Mouse (Mus musculus) gastrocnemius, postnatal 10 days (tissue): ENCODE measurements around the gene Srrm4. TPM values are rescaled to one million over a fixed set of nuclear protein-coding genes. Genes with fewer than 3 reads are reported as not detected.

Source experiments
- DNase-seq: peaks from one replicate; pipeline ENCODE4 v3.0.0; 2021; ENCODE audit warnings: mixed read lengths
- total RNA-seq, 2 experiments: library from RNA; stranded (reverse); gene quantifications; 2 replicates each; pipeline ENCODE4 v1.2.3; 2021

Srrm4 gene
- total RNA-seq, 2 experiments from 2014 or later, result 0.19 to 0.36 TPM

DNA sequence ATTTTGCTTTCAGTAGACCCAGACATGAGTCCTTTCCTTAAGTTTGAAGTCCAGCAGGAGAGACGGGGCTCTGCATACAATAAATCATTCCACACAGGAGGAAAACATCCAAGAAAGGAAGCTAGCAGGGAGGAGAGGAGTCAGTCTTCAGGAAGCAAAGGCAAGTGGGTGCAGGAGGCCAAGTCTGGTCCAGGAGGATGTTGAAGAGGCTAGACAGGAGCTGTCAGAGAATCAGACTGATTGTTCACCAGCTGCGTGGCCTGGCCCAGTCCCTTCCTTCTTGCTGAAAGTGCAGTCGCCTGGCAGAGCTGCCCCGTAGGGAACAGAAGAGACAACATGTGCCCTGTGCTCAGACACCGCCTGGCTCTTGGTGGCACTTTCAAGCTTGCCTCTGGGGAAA lies 100.8 kb downstream of the Srrm4 start:
- no peak for DNase-seq

DNA sequence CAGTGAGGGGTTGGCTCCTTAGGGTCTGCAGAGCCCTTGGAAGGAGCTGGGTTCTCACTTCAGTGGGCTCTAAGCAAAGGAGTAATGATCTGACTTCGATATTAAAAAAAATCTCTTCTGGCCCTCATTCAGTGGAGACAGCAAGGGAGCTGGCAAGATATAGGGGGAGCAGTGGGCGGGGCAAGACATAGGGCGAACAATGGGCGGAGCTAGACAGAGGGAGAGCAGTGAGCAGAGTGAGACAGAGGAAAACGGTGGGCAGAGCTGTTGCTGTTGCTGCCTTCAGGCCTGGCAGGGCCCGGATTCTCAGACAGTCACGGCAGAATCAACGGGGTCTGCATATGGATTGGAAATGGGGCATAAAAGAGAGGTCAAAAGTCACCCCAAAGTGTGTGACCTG lies 102.0 kb downstream of the Srrm4 start:
- DNase-seq, result no peak

DNA sequence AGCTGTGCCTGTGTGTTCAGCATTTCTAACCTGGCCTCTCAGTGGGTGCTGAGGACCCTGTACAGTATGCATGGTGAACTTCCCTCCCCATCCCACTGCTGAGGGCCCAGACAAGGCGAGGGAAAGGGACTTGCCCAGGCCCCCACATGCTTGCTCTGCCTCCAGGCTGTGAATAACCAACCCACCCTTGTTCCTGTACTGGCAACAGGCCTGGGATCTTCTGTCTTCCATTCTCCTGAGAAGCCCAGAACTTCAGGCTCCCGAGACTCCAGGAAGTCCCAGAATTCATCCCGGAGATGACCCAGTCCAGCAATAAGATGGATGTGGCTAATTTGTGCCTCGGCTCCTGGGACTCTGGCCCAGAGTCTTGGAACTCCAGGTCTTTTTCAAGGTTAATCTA lies 105.5 kb downstream of the Srrm4 start:
- DNase-seq, result no peak

DNA sequence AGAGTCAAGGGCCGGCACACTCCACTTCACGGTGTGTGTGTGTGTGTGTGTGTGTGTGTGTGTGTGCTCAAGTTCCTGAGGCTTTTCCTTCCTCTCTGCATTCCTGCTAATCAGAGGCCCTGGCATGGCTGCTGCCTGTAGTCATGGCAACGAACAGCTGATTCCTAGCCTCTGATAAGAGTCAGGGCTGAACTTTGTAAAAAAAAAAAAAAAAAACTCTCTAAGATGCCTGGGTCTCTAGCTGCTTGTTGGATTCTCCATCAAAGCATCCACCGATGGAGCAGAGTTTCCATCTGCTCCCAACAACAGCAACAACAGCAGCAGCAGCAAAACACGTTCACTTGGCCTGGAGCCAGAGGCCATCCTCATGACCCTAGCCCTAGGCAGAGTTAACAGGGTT lies 106.5 kb downstream of the Srrm4 start:
- DNase-seq, result no peak

DNA sequence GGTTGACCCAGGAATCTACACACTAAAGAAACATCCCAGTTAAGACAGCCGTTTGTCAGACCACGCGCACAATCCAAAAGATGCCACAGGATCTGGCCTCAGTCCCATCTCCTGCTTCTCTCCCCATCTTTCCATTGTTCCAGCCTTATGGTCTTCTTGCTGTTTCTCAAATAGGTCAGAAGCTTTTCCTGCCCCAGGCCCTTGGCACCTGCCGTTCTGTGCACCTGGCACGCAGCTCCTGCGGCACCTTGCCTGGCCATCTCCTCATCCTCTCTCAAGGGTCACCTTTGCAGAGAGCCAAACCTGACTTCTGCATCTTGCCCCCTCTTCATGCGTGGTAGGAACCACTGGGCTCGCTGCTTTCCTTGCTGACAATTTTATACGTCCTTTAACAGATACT lies 107.4 kb downstream of the Srrm4 start:
- no peak for DNase-seq

DNA sequence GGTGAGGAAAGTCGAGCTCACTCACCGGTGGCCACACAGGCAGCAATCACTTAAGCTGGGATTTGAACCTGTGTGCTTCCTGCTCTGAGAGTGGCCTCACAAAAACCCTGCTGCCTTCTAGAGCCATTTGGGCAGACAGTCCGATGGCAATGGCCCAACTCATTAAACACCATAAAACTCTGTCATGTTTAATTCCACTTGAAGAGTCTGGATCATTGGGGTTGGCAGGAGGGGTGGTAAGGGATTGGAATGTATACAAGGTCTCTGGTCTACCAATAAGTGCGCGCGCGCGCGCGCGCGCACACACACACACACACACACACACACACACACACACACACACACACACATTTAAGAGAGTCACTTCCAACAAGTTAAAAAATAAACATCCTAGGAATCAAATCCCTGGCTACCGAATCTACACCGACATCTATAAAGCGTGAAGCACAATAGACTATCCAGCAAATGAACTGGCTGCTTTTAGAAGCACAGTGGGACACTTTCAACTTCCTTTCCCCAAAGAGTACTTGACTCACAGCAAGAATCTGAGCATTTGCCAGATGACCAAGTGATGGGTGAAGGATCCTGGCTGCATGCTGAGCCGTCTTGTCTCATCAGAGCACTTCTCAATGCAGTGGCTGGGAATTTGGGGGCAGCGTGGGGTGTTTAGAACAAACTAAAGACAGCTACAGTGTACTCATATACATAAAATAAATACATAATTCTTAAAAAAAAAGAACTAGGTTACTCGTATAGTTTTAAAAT lies 112.8 kb downstream of the Srrm4 start:
- no peak for DNase-seq

DNA sequence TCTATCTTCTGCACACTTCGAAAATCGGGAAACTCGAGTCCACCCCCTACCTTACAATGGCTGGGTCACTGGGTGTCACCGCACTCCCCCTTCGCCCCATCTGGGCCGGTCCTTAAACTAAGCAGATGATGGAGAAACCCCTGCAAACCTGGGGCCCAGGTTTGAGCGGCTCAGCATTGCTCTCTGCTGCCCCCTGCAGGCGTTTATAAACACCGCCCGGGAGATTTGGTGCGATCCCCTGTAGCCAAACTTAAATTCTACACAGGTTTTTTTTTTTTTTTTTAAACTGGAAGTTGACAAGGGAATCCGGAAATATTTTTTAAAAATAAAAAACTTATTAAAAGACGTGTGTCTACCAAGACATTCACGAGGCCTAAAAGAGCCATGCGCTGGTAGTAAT lies 115.6 kb downstream of the Srrm4 start:
- peak; percentile 53 for DNase-seq

DNA sequence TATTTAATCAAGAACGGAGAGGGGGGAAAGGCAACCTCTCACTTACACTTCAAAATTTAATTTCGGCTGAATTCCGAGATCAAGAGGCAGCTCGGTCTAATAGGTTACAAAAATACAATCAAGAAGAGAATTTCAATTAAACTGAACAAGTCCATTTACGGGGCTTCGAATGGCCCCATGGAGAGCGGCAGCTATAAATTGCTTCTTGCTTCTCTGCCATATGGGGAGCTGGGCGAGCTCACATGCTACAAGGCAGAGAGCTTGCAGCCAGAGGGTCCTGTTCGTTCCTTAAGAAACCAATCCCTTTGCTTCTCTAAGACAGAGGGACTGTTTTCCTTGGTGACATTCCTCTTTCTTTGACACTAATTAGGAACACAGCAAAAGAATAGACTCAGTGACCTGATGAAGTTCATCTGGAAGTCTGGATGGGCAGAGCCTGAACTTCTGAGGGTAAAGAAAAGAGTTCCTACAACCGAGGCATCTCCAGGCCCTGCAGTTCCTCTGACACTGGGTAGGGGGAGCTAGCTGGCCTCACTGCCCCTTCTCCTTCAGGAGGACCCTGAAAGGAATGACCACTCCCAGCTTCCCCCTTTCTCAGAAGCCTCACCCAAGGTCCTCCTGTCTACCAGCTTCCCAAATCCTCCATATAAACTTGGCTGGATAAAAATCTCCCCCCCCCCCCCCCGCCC lies 130.1 kb downstream of the Srrm4 start:
- DNase-seq, result no peak

DNA sequence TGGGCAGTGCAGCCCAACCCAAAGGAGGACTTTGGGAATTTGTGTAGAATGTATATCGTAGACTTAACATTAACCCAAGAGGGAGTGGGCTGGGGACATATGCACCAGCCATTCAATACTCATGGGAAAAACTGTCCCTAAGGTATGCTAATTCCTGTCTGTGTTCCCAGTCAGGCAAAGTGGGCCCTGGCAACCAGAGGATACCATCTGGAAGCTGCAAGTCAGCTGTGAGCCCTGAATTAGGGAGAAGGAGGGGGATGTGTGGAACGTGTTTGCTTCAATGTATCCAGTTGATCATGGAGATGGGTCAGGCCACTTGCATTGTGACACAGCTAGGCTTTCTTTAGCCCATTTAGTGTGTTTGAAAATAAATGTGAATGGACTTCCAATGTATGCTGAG lies 131.6 kb downstream of the Srrm4 start:
- DNase-seq, result no peak

DNA sequence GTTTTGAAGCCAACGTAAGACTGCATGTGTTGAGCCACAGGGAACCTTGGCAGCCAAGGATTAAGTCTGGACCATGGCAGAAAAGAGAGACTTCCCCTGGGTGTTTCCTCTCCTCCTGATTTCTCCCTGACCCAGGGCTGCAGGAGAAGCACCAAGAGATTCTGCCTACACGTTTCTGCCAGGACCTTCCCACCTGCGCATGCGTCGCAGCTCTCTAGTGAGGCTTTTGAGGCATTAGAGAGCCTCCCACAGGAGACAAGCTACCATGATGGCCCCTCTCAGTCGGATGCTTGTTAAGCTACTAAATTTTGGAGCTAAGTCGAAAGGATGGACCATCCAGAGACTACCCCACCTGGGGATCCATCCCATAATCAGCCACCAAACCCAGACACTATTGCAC lies 133.8 kb downstream of the Srrm4 start:
- DNase-seq, result no peak

DNA sequence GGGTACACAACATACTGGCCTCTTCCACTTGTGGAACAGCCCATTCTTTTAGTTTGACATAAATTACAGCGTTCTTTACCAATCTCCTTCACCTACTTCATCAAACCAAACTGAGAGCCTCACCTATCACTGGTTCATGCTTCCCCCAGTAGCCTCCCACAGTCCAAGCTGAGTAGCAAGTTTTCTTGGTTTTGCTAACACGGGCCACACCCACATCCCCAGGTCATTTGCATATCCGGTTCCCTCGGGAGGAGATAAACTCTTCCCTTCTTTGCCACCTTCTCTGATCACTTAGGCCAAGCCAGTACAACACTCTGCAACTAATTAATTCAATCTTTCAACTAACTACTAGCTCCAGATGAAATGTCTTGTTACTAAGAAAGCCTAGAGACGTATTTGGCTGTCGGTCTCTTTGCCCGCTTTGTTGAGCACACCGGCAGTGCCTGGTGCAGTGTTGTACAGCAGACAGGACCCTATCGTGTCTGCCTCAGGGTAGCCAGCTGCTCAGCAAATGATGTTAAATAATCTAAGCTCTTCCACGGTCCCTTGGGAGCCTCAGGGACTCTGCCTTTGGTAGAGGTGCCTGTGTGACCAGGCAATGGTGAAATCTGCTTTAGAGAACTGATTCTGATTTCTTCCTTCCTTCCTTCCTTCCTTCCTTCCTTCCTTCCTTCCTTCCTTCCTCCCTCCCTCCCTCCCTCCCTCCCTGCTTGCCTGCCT lies 134.7 kb downstream of the Srrm4 start:
- DNase-seq, result no peak

DNA sequence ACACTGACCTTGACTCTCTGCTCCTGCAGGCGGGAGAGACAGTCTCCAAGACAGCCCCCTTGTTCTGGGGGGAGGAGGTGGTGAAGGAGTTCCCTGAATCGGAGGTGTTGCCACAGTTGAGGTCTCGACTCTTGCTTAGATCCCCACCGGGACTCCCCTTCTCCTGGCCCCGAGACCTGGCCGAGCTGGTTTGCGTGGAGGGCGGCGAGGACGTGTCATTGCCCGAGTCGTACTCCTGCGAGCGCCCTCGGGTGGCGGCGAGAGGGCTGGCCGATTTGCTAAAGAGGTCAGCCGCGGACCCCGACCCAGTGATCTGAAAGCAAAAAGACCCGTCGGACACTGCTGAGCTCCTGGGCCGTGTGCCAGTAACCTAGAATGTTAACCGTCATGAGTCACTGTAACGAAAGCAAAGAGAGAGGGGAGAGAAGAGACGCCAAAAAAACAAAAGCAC lies 138.2 kb downstream of the Srrm4 start:
- DNase-seq, result peak; percentile 73

DNA sequence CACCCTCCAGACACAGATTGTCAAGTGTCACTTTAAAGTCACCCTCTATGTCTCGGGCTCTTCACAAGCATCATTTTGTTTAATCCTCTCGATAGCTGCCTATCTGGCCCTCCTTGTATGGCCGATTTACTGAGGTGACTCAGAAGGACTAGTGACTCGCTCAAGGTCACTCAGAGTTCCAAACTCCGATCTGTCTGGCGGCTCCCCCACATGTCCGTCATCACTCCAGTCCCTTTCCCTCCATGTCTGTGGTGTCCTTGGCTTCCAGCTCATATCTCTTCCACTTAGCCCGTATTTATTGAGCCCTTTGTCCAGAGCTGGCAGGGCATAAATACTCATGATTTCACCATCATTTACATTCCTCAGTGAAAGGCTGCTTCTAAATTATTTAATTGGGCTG lies 140.7 kb downstream of the Srrm4 start:
- no peak for DNase-seq

DNA sequence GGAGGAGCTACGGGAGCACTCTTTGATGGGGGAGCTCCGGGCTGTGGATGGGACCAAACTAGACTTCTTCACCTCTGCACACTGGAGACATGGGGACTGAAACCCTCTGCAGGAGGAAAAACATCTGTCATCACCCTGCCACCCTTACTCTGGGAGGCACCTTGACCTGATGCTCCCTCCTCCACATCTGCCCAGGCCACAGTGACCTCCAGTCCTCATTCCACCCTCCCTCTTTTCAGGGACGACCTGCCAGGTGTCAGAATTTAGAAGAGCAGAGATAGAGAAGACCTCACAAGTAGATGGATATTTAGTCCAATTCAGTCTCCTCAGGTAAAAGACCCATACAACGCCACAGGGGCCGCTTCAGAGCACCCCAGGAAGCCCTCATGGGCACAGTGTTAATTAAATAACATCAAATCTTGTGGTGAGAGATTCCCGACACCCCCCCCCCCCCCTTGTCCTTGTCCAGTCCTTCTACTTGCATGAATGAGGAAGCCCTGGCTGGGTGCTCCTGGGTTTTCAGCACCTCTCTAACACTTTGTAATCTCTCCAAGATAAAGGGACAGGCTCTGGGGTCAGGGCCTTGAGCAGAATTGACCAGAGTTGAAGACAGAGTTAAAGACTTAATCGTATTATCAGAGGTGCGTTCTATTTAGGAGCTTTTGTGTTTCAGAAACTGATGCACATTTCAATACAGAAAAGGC lies 141.9 kb downstream of the Srrm4 start:
- DNase-seq, result no peak

DNA sequence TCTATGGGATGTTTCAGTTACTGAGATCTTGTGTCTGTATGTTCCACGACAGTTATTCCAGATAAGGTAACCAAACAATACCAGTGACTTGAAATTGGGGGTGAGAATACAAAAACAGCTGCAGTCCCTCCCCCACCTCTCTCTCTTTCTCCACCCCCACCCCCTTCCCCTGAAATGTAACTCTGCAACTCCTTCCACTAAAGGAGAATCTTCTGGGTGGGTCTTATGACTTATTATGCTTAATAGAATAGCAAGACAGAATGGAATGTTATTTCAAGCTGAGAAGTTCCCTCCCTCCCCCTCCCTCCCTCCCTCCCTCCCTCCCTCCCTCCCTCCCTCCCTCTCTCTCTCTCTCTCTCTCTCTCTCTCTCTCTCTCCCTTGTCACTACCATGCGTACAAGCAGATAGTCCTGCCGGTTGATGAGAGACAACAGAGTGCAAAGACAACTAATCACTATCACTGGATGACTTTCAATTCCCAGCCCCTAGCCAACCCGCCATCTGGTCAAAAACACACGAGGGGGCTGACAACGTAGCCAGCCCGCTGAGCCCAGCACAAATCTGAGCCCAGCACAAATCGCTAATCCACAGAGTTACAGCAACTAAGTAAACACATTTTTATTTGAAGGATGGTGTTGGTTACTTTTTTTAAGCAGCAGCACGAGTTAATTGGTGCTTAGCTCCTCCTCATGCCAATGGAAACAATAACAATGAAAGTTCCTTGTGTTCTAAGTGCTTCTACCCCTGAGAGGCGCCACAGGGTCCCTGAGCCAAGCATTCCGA lies 143.0 kb downstream of the Srrm4 start:
- no peak for DNase-seq

DNA sequence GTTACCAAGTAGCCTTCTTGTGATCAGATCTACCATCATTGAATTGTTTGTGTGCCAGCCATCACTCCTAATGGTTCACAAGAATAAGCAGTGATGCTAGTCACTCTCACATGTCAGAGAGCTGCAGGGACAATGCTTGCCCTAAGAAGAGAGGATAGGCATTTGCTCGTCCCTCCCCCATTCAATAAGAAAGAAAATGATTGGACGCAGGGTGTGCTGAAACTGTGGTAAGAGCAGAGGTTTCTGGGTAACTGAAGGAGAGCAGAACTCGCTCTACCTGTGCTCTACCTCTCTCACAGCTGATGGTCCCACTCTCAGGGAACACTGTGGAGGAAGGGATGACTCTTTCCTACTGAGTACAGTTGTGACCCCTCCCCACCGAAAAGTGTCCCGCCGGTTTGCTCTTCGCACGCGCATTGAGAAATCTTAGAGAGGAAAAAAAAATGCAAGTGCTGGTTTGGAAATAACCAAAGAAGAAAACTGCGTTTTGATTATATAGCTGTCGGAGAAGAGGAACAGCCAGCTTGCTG lies 143.7 kb downstream of the Srrm4 start:
- no peak for DNase-seq

DNA sequence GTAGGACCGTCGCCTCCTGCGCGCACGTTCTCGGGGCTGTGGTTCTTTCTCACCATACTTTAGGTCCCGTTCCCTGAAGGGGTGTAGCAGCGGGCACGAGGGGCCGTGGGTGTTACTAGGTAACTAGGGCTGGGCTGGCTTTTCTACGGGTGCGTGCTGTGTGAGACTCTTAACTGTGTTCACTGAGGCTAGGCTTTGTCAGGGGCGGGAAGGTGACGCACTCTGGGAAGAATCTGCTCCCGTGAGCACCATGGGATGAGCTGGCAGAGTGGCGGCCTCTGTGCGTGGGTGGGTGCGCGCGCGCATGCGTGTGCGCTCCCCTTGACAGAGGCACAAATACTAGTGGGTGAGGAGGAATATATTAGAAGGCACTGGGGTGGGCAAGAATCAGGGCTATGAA lies 145.1 kb downstream of the Srrm4 start:
- DNase-seq, result no peak

DNA sequence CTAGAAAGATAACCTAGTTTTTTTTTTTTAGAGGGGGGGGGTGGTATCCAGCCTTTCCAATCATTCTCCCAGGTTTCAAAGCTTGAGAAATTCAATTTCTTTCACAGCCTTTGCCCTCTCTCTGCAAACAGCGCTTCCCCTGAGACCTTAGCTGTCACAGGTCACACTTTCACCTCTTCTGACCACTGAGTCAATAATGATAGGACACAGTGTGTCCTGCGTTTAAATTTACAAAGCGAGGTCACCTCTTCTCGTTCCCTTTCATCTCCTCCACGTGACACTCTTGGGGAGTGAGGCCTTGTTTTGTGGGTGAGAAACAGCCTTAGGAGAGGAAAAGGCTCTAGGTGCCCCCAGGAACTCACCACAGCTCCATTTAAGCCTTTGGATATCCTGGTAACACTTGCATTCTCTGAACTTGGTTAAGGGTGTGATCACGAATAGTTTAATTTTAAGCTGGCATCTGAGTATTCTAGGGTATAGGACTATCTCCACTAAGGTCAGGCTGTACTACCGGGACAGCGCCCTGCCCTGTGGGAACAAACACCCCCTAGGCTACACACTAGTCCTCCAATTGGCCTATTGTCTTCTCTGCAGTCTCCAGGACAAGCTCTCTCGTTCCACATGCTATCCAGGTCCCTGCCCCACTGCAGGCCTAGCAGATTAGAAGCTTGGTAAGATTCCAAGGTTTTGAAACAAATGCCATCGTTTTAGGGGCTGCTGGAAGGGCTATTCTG lies 145.8 kb downstream of the Srrm4 start:
- DNase-seq, result no peak

DNA sequence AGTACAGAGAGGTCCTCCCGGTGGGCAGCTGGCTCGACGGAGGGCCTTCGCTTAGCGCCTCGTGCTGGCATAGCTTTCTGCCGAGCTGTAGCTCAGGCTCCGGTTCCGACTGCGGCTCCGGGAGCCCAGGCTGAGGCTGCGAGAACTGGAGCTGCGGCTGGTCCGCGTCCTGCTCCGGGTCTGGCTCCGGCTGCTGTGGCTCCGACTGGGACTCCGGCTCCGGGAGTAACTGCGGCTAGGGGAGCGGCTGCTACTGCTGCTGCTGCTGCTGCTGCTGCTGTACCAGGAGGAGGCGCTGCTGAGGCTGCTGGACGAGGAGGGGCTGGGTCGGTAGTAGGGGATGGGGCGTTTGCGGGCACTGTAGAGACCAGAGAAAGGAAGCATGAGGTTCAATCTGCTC lies 147.1 kb downstream of the Srrm4 start:
- peak; percentile 60 for DNase-seq

DNA sequence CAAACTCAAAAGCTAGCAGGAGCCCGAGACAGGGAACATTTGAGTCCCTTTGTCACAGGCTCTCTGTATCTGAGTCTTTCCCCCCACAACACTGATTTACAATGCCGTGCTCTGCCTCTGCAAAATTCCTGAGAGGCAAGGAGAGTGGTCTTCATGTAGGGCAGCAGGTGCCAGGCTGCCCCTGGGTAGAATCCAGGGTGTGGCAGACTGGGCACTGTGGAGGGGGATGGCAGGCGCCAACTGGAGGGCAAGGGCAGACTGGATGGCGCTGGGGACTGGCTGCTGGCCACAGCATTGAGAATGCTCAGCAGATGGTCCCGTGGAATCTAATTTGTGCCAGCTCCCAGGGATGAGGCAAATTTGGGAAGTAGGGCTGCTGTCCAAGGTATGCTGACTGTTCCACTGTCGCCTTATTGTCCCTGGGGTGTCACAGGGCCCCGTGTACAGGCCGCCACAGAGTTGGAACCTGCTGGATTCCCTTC lies 148.1 kb downstream of the Srrm4 start:
- peak; percentile 49 for DNase-seq
